Mouse (Mus musculus): ENCODE measurements around the gene Amn1.
"Not testable (repeated sequence)": the region's sequence is repeated elsewhere in the genome, so short reads cannot be mapped to it uniquely, and the experiment has no call there.

Amn1 gene
- long read RNA-seq, experiment 1, transcript Amn1-202 (7 exons, 1,457 nt) = major isoform, 7 of 16 reads
- long read RNA-seq, experiment 1, partial matches to known transcripts = 1 of 16 reads
- long read RNA-seq, experiment 1, other reads (novel, unspliced or antisense) = 6 of 16 reads
- long read RNA-seq, experiment 2, full-length matches to known transcripts = 15 of 22 reads
- long read RNA-seq, experiment 2, partial matches to known transcripts = 0 of 22 reads
- long read RNA-seq, experiment 2, other reads (novel, unspliced or antisense) = 7 of 22 reads

DNA sequence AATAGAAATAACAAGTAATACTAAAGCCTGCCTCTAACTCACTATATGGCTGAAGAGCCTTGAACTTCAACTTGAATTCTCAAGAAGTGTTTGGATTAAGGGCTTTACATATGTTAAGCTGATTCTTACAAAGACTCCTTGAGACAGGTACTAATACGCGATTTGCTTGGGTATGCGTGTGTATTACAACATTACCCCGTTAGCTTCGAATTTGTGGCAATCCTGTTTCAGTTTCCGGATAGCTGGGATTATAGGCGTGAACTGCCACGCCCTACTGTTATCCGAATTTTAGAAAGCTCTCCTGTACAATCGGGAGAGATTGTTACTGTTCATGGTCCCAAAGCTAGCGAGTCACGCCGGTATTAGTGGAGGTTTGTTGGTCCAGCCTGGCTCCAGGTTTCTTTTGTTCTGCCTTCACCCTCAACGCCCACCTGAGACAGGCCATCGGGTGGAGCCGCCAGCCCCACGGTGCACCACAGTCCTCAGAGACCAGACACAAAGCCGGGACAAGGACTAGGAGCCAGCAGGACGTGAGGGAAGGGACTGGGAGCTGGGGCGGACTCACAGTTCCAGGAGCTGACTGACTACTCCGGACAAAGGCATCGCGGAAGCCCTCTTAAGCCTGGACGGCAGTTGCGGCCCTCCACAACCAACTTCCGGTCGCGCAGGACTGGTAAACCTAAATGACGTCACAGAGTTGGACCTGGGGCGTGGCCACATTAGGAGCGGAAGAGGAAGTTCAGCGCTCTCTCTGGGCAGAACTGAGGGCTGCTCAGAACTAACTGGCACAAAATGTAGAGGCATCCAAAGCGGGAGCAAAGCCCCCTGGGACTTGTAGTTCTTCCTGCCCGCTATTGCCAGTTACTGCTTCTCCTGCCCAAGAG, at the start of gene Amn1:
Amn1 (minus strand) TSS at position 672 of the 884 bp plus-strand sequence.
- intact Hi-C loops (cut with DNase I) = no loop called here

DNA sequence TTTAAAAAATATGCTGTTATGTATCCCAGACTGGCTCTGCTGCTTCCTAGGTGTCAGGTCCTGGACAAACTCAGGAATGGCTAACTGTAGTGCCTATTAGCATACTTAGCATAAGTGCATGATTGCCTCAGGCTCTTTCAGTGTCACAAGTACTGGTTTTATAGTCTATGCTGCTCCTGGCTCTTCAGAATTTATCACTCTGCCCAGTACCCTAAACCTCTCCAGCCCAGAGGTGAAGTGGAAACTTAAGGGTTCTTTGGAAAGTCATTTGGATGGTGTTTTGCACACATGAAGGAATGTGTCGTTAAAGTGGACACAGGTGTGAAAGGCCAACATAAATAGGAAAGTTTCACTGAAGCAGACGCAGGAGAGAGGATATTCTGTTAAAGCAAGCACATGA, 48.3 kb upstream of the Amn1 start:
- intact Hi-C loops (cut with DNase I) = no loop called here

DNA sequence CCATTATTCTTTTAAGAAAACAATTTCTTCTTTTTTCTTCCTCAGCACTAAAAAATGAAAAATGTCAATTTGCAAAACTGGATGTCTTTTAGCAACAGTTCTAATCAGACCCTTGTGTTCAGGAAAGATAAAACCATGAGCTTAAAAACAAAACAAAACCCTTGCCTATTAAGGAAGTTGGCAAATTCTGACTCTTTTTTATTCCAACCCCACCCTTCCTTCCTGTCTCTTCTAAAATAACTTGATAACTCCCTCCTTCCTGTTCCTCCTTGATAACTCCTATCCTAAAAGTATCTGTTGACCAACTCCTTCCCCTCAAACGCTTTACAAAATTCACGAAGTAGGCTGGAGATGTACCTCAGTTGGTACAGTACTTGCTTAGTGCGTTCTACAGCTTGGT, 45.4 kb upstream of the Amn1 start:
- intact Hi-C loops (cut with DNase I) = no loop called here

DNA sequence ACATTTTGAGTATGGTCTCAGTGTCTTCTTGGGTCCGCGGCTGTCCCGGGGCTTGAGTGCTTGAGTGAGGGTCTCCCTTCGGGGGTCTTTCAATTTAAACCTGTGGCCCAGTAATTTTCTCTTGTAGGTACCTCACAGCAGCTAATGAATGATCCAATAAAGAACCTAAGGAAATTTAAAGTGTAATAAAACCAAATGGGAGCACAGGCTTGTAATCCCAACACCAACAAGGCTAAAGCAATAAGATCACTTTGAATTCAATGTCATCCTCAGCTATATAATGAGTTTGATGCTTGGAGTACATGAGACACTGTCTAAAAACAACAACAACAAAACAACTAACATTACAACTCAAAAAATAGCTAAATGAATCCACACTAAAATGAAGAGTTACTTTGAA, 36.2 kb upstream of the Amn1 start:
- intact Hi-C loops (cut with DNase I) = no loop called here

DNA sequence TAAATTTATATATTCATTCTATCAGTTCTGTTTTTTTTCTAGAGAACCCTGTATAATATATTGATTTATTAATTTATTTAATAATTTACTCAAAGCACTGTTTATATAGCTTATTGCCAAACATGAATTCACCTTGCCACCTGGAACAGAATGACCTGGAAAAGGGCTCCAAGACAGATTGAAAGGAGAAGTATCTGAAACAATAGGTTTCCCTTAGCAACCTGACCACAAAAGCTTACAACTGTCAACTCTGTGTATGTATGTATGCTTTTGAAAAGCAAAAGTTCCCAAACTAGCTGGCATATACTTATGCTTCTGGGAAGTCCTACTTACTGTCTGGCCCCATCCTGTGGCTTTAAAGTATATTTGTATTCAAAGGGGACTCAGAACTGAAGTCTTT, 32.8 kb upstream of the Amn1 start:
- intact Hi-C loops (cut with DNase I) = no loop called here

DNA sequence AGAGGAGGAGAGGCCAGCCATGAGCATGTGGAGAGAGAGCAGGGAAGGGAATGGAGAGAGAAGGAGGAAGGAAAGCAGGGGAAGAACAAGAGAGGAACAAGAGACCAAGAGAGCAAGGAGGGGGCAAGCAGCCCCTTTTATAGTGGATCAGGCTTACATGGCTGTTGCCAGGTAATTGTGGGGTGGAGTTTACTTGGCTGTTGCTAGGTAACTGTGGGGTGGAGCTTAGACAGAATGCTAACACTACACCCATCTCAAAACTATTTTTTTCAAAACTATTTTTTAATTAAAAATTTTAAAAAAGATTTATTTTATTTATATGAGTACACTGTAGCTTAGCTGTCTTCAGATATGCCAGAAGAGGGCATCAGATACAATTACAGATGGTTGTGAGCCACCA, 10.1 kb upstream of the Amn1 start:
- intact Hi-C loops (cut with DNase I) = no loop called here

DNA sequence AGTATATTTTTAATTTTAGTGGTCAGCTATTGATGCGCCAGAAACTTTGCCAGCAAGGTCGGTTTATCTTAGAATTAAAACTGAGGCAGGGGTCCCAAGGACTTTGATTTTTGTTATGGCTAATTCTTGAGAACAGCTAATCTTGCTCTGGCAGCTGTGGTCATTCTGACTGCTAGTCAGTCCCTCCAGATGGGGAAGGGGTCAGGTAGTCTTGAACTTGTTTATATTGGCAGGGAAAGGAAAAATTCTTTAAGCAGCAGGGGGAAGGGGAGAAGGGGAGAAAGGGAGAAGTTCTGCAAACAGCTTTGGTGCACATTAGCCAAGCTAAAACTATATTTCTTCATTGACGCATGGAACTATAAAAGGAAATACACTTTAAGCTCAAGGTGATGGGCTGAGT, 8.6 kb upstream of the Amn1 start:
- intact Hi-C loops (cut with DNase I) = no loop called here

DNA sequence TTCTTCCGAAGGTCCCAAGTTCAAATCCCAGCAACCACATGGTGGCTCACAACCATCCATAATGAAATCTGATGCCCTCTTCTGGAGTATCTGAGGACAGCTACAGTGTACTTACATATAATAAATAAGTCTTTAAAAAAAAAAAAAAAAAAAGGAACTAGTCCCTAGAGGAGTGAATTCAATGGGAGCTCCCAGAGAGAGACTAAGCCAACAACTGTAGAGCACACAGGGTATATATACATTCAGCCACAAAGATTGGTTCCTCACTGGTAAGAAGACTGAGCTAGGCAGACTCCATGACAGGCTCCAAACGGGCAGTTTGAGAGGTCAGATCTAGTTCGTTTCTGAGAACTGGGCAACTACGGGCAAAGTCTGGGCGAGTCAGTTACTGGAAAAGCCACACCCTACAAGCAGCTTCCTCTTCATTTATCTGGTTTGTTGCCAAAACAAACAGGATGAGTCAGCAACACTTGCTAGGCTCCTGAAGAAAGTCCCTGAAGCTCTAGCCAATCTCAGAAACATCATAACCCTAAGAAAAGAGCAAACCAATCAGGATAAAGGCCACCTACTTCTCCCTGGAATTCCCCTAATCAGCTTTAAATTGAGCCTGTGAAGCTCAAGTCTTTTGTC, 4.9 kb upstream of the Amn1 start:
- intact Hi-C loops (cut with DNase I) = loop anchor here (5.0 kb wide), 2 partner anchors 114 to 184 kb away; partner anchors contain the start of gene Resf1

DNA sequence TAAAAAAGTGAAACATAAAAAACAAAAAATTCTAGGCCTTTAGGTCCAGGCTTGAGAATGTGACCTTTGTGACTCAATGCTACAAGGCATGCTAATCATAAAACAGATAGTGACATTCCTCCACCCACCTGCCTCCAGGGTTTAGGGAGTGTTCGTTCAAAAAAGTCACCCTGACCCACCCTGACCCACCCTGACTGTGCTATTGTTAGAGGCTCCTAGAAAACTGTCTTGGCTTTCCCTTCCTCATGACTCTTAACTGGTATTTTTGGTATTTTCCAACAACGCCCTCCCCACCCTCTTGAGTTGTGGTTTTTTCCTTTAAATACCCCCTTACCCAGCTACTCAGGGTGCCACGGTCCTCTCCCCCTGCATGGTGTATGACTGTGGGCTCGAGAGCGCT, 3.4 kb upstream of the Amn1 start:
- intact Hi-C loops (cut with DNase I) = loop anchor here (5.0 kb wide), 2 partner anchors 115 to 185 kb away; partner anchors contain the start of gene Resf1

DNA sequence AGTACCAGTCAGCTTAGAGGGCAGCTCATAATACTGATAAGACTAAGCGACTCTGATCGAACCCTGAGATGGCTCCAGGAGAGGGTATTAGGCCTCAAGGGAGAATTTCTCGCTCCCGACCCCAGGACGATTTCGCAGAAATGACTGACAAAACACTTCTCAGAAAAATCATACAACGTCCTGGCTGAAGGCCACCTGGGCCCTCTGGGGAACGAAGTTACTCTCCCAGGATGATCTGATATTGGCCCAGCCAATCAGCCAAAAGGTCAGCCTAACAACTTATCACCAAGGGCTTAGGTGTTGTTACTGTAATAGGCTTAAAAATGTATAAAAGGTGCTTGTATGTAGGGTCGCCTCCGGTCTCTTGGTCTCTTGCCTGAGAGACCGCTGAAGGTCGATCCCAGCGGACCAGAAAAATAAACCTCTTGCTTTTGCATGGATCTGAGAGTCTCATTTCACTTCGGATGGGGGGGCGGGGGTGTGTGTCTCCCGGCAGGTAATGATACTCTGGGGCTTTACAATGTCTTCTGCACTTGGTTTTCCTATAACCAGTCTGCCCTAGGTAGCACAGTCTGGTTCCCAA, 919 bp upstream of the Amn1 start:
- intact Hi-C loops (cut with DNase I) = no loop called here

DNA sequence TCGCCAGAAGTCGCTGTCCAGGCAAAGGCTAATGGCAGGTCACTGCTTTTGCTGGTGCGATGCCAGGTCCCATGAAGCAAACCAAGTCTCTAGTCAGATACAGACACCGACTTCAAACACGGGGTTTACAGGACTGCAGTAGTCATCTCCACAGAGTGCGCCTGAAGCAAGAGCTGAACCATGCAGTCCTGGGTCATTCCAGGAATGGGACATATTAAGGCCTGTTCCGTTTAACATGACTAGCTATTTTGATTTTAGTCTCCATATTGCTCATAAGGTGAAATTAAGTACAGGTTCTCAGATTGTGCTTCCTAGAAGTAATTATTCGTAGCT, 379 bp upstream of the Amn1 start:
- intact Hi-C loops (cut with DNase I) = no loop called here

DNA sequence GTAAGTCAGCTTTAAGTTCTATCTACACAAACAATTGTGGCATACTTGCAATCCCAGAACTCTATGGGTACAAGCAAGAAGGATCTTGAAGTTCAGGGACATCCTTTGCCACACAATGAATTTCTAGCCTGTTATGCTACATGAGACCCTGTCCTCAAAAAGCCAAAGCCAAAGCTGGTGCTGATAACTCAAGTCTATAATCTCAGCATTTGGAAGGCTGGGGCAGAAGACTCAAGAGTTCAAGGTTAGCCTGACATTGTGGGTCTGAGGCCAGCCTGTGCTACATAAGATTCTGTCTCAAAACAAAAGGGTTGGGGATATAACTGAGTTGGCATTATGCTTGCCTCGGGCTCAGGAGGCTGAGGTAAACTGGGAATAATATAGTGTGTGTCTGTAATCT, 1.1 kb downstream of the Amn1 start:
- intact Hi-C loops (cut with DNase I) = no loop called here

DNA sequence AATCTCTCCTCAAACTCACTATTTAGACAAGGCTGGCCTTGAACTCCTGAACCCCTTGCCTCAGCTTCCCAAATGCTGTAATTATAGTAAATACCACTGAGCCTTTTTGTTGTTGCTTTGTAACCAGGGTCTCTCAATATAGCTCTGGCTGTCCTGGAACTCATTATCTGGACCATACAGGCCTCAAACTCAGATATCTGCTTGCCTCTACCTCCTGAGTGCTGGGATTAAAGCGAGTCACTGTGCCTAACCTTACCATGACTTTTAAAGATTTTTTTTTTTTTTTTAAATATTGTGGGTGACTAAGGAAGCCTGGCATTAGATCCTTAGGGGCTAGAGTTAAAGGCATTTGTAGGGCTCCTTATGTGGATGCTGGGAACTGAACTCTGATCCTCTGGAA, 4.5 kb downstream of the Amn1 start:
- intact Hi-C loops (cut with DNase I) = no loop called here

DNA sequence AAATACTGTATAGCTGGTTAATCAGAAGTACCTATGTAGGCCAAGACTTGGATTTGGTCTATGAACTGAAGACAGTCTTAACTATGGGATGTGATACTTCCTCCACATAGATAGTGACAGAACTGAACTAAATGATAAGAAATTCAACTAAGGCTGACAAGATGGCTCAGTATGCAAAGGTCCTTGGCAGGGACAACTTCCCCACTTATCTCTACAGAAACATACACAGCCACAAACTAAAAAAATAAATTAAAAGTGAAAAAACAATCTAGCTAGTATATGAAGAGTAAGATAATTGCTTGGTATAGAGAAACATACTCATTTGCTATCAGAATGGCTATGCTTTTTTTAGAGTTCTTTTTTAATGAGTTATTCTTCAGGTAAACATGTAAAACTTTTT, 9.4 kb downstream of the Amn1 start:
- intact Hi-C loops (cut with DNase I) = no loop called here

DNA sequence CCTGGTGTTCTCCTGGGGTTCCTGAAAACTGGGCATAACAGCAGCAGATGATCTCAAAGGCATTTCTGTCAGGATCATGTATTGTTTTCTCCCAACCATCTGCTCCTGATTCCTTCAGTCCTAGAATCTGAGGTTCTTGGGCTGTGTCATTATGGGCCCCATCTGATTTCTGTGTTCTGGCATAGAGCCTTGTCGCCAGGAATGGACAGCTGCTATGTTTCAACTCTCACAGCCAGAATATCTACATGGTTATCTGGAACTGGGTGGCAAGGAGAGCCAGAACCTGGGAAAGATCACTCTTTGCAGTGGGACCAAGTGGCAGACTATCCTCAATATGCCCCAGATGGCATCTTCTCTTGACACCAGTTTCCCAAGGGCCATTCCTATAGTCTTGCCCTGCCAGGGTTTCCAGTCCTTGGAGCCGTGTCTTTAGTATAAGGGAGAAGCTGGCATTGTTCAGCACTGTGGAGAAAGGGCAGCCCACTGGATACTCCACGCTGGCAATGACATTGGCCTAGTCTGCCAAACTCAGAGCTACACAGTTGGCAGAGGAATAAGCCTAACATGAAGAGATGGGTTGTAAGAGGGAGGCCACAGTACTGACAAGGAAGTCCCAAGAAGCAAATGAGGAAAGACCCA, 13.5 kb downstream of the Amn1 start:
- intact Hi-C loops (cut with DNase I) = no loop called here

DNA sequence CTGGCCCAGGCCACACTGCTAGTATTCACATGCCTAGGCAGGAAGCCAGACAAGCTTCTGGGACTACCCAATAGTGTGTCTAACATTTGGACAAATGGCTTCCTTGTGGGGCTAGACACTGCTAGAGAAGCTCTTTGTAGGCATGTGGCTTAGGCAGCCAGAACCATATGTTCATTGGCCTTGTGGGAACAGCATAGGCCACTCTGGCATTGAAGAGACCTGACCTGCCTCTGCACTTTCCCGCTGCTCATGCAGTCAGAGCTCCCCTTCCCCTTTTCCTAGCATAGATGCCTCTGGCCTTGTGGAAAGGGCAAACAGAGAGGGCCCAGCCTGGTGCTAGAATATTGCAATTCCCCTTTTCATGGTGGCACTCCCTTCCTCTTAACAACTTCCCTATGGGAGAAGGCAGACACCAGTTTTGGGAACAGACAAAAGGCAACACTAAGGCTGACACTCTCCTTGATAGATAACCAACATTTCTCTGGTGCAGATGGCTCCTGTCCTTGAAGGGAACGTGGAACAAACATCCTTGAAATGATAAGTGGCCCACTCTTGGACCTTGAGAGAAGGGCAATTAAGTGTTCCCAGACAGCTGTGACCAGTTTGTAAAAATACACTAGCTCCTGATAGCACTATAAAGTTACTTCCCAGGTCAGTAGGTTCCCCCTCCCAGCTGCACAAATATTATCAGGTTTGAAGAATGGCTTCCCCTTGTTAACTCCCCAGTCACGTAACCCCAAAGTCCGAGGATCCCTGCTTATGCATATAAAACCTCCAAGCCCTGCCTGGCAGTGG, 14.5 kb downstream of the Amn1 start:
- intact Hi-C loops (cut with DNase I) = no loop called here

DNA sequence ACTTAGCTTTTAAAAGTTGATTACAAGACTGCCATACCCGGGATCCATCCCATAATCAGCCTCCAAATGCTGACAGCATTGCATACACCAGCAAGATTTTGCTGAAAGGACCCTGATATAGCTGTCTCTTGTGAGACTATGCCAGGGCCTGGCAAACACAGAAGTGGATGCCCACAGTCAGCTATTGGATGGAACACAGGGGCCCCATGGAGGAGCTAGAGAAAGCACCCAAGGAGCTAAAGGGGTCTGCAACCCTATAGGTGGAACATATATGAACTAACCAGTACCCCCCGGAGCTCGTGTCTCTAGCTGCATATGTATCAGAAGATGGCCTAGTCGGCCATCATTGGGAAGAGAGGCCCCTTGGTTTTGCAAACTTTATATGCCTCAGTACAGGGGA, 18.5 kb downstream of the Amn1 start:
- intact Hi-C loops (cut with DNase I) = not testable (repeated sequence)

DNA sequence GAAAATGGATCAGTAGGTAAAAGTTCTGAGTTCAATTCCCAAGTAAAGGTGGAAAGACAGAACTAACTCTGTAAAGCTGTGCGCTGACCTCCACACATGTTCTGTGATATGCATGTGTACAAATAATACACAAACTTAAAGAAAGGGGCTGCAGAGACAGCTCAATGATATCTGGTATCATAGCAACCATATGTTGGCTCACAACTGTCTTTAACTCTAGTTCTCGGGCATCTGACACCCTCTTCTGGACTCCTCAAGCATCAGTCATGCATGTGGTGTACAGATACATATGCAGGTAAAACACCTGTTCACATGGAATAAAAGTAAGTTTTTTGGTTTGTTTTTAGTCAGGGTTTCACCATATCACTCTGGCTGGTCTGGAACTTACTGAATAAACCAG, 20.1 kb downstream of the Amn1 start:
- intact Hi-C loops (cut with DNase I) = no loop called here

DNA sequence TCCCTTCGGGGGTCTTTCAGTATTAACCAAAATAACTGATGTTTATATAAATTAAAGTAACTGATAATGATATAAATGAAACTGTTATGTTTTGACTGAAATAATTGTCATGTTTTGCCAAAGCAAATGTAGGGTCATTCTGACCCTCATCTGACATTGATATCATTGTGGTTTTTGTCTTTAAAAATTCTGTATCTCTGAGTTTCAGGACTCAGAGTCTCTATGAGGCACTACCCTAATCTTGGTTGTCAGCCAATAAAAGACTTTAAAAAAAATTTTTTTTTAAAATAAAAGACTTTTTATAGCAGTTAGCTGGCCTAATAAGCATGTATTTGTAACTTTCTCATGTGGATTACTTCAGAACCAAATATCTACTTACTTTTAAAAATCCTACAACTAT, 20.8 kb downstream of the Amn1 start:
- intact Hi-C loops (cut with DNase I) = no loop called here

DNA sequence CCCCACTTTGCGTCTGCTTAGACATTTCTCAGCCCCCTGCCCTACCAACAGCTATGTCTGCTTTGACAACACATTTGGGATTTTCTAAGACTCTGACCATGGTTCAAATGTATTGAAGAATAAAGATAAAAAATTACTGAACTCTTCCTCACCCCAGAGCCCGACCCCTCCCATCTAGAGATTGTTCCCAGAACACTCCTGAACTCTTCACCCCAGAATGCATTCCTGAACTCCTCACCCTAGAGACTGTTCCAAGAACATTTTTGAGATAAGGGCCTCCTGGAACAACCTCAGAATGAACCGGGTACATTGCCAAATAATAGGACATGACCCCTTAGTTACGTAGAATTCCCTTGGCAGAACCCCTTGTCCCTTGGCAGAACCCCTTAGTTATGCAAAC, 21.5 kb downstream of the Amn1 start:
- intact Hi-C loops (cut with DNase I) = not testable (repeated sequence)
